Mouse (Mus musculus): Measurements from ENCODE around the gene Apobec2.

- TF ChIP-seq CTCF (IDR thresholded peaks at IDR 0.05; ENCODE audit: low read depth) (no peak), EP300 (IDR thresholded peaks at IDR 0.05; ENCODE audit: low read depth) (no peak)
These were observed 10.9 kb upstream of the Apobec2 start for GRCm38 (mm10) chr17:48443542-48444145.
